Mouse (Mus musculus): ENCODE results near the gene Golga4.

Gene Golga4

DNA sequence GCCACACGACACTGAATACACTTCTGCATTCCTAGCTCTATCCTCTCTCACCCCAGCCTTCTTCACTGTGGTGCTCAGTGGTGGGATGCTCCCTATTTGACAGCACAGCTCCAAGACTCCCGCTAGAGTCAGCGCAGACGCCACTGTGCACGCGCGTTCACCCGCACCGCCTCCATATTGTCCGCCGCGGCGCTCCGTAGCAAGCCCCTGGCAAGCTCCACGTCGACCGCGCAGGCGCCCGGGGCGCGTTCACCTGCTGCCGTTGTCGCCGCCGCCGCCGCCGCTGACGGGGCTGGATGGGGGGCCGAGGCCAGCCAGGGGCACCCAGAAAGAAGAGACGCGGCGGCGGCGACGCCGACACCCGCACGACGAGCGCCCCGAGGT is at the start of gene Golga4:
TSS of gene Golga4 (plus strand) at position 248 of the 384 bp plus-strand sequence.
- DNase-seq (ENCODE audit: low read depth, low spot score): peak; percentile 86

DNA sequence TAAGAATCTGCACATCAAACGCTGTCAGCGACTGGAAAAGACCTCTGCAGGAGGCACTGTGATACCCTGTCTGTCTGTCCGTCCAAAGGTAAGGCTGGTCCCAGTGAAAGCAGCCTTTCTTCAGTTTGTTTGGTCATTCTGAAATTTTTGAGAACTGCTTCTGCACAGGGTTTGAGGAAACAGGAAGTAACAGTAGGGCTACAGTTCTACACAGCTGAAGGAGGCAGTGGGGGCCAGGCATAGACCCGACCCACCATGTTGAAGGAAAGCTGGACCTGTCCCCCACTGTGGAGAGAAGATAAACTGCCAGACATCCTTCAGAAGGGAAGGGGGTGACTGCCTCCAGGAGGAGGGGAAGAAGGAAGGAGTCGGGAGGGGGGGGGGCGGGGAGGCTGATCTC is 49.7 kb upstream of the Golga4 start:
- DNase-seq (ENCODE audit: low read depth, low spot score): peak; percentile 36

DNA sequence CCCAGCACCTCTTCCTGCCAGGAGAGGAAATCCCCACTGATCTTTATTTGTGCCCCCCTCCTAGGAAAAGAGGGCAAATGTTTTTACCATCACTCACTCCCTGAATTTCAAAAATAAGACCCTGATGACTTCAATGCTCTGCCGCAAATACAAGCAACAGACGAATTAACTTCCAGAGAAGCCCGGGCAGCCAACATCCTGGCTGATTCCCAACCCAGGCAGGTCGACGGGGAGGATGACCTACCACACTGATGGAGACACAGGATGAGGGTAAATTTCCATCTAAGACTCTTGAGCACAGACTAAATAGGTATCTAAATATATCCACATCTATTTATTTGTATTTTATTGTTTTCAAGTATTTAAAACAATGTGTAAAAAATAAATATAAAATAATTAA is 48.0 kb upstream of the Golga4 start:
- no peak for DNase-seq (ENCODE audit: low read depth, low spot score)

DNA sequence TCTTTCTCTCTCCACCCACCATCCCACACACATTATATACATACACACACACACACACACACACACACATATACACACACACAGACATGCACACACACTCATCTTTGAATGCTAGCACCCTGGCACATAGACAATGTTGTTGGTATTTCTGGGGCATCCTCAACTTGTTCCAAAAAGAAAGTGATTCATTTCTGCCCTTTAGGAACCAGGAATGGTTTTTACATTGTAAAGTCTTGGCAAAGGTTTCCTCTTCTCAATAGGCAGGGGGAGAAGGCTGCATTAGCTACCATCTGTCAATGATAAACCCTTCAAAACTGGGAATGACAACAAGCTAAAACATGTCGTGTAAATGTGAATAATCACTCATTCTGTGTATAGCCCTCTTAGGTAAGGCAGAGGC is 42.0 kb upstream of the Golga4 start:
- no peak for DNase-seq (ENCODE audit: low read depth, low spot score)

DNA sequence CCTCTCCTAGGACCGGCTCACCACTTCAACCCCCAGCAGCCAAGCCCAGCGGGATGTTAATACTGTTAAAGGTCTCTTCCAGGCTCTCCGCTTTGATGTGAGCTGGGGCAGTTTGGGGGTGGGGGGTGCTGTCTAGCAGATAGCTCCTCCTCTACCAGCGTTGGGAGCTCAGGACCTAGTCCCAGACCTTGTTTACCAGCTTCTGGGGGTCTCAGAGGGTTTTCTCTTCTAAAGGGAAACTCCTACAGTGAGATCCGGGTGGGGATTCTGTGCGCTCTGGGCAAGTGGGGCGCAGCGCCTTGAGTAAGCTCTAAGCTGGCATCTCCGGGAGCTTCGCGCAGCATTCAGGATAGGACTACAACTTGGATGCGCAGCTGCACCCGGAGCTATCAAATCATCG is 37.8 kb upstream of the Golga4 start:
- no peak for DNase-seq (ENCODE audit: low read depth, low spot score)

DNA sequence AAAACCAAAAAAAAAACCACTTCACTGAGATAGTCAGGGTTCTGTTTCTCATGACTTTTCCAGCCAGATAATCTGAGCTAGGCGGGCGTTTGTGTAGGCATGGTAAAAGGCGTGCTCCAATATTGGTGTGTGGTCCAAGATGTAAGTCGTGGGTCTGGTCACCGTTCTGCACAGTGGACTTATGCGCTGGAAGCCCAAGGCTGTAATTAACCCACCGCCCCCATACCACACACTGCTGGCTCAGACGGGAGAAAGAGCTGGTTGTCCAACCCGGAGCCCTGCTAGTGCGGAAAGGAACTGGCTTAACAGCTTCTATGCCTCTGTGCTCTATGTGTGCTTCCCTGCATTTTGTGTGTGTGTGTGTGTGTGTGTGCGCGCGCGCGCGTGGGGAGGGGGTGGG is 36.8 kb upstream of the Golga4 start:
- DNase-seq (ENCODE audit: low read depth, low spot score): no peak

DNA sequence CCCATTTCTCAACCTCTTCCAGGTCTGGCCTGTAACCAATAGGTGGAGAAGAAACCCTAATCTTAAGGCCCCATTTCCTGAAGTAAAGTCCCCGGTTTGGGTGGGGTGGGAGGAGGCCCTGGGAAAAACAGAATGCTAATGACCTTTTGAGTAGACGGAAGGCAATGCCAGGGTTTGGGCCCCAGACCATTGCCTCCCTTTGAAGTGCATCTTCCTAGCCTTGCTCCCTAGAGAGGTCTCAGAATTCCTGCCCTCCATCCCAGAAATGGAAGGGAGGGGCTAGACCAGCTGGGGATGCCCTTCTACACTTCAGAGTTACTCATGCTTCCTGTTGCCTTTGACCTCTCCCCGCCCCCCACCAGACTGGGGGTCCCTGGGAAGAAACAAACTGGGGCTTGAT is 34.8 kb upstream of the Golga4 start:
- DNase-seq (ENCODE audit: low read depth, low spot score): no peak

DNA sequence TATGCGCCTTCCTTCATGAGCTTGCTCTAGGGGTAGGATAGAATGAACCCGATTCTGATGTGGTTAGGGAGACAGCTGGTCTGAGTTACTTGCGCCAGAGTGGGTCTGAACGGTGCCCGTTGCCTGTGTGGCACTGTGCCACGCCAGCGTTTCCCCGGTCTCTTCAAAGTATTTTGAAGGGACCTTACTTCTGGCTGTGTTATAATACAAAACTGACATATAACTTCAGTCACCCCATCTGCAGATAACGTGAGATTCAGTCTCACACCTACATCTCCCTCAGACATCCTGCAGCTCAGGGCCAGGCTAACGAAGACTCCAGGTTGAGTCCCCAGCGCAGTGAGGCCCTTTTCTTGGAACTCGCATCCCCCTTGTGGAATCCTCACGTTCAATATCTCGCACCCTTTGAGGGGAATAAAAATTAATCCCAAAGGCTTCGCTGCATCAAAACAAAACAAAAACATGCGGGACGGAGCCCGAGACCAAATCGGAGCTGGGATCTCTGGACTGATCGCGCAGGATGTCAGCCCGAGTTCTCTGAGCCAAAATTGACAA is 29.8 kb upstream of the Golga4 start:
- DNase-seq (ENCODE audit: low read depth, low spot score): no peak

DNA sequence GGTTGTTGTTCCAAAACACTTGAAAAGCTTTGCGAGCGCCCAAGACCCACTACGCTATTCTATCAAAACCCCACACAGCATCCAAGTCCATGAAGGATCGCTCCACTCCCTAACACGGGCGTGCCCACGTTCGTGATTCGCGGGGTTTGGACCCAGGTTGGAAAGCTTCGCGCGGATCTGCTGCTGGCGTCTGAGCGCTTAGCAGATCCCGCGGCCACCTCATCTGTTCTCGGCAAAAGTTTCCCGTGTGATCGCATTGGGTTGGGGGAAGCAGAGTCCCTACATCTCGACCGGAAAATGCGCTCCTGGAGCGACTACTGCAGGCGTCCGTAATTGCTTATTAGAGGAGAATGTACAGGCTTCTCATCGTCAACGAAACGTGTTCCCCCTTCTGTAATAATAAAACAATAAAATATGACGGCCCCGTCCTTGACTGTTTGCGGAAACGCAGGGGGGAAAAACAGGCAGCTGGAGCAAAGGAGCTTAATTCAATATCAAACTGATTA is 29.2 kb upstream of the Golga4 start:
- DNase-seq (ENCODE audit: low read depth, low spot score): no peak

DNA sequence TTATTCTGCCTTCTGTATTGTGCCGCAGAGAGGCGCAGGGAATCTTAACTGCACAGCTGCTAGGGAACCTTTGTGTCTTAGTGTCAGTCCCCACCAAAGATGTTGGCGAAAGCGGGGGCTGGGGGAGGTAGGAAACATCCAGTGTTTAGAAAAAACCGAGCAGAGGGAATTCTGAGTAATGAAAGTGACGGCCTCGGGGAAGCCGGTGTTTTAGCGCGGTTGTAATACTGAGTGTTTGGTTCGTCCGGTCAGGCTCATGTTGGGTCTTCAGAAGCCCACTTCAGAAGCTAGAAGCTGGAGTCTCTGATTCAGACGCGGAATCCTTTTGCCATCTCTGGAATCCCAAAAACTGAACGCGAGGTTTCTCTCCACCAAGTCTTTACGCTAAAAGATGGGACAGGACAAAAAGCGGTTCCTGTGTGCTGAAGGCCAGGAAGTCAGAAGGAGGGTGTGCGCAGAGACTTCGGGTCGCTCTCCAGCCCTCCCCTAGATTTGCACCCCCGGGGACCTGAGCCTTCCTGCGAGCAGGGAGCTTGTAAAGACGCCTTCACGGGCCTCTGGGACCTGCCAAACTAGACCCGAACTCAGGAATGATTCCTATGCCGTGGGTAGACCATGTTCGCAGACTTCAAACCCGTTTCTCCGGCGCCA is 28.7 kb upstream of the Golga4 start:
- DNase-seq (ENCODE audit: low read depth, low spot score): no peak

DNA sequence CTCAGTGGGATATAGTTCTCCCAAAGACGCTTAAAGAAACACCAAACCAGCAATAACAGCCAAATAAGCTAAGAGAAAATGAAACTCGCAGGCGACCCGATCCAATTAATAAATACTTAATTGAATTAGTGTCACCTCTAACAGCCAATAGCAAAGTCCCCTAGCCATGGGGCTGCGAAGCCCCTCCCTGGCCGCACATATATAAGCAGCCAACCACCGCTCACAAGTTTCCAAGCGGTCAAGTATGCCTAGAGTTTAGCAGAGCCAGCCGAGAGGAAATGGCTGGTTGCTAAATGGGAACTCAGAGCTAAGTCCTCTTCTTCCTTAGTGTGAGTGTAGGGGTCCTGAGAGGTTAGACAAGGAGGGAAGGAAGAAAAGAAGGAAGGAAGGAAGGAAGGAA is 28.1 kb upstream of the Golga4 start, which contains the start of gene Eomes:
TSS of gene Eomes (plus strand) at position 252 of the 400 bp plus-strand sequence.
- no peak for DNase-seq (ENCODE audit: low read depth, low spot score)

DNA sequence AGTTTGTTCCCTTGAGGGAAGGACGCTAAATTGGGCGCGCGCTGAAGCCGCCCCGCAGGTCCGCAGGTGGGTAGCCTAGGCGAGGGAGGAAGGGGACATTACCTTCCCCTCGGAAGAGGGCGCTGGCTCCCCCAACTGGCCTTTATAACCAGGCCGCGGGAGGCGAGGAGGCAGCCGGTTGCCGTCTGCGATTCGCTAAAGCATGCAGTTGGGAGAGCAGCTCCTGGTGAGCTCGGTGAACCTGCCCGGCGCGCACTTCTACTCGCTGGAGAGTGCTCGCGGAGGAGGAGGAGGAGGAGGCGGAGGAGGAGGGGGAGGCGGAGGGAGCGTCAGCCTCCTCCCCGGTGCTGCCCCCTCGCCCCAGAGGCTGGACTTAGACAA is 27.6 kb upstream of the Golga4 start:
- no peak for DNase-seq (ENCODE audit: low read depth, low spot score)

DNA sequence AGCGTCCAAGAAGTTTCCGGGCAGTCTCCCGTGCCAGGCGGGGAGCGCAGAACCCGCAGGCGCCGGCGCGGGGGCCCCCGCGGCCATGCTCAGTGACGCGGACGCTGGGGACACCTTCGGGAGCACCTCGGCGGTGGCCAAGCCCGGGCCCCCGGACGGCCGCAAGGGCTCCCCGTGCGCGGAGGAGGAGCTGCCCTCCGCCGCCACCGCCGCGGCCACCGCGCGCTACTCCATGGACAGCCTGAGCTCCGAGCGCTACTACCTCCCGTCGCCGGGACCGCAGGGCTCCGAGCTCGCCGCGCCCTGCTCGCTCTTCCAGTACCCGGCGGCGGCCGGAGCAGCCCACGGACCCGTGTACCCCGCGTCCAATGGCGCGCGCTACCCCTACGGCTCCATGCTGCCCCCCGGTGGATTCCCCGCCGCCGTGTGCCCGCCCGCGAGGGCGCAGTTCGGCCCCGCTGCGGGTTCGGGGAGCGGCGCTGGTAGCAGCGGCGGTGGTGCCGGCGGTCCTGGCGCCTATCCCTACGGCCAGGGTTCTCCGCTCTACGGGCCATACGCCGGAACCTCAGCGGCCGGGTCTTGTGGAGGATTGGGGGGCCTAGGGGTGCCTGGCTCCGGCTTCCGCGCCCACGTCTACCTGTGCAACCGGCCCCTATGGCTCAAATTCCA is 27.1 kb upstream of the Golga4 start:
- no peak for DNase-seq (ENCODE audit: low read depth, low spot score)

DNA sequence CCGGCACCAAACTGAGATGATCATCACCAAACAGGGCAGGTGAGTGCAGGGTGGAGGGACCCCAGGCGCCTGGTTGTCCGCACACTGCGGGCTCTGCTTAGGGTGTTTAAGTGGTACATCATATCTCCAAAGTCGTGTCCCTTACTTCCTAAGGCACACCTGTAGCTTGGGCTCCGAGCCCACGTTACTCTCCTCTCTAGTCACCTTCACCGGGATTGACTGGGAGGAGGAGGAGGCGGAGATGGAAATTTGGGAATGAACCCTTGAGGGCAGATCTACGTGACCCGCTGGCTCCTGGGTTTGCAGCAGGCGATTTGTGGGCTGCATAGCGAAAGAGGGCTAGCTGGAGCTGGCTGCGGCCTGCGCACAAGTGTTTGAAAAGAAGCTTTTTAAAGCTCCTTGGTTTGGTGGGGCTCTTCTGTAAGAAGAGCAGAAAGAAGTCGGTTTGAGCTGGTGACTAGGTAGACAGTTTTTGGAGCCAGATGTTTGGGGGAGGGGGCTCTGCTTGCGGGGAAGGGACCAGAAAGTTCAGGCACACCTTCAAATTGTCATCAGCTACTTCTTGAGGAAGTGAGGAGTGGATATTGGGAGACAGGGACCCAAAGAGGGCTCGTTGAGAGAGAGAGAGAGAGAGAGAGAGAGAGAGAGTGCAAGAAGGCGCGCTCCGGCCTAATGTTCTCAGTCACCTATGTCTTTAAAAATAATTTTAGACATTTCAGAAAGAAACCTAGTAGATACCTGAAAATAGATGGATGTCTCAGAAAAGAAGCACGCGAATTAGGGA is 26.4 kb upstream of the Golga4 start:
- DNase-seq (ENCODE audit: low read depth, low spot score): no peak

DNA sequence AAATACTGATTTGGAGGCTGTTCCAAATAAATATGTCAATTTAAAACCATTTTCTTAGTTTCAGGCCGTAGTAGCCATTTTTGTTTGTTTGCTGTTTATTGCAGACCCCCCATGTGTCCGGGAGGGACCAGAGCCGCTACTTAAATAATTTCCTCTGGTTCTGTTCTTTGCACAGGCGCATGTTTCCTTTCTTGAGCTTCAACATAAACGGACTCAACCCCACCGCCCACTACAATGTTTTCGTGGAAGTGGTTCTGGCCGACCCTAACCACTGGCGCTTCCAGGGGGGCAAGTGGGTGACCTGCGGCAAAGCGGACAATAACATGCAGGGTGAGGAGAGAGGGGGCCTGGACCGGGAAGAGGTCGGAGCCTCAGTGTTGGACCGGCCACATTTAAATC is 25.8 kb upstream of the Golga4 start:
- DNase-seq (ENCODE audit: low read depth, low spot score): no peak

DNA sequence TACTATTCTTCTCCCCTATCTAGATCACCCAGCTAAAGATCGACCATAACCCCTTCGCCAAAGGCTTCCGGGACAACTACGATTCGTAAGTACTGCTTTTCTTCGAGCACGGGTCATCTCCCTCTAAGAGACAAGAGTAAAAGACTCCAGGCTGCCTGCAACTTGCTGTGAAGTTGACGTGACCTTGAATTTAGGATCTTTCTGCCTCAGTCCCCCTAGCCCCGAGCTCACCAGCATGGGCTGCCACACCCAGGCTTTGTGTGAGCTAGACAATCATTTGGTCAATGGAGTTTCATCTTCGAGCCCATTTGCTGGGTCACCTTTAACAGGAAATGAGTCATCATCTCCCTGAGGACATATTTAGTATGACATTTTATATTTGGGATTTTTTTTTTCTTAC is 23.9 kb upstream of the Golga4 start:
- no peak for DNase-seq (ENCODE audit: low read depth, low spot score)

DNA sequence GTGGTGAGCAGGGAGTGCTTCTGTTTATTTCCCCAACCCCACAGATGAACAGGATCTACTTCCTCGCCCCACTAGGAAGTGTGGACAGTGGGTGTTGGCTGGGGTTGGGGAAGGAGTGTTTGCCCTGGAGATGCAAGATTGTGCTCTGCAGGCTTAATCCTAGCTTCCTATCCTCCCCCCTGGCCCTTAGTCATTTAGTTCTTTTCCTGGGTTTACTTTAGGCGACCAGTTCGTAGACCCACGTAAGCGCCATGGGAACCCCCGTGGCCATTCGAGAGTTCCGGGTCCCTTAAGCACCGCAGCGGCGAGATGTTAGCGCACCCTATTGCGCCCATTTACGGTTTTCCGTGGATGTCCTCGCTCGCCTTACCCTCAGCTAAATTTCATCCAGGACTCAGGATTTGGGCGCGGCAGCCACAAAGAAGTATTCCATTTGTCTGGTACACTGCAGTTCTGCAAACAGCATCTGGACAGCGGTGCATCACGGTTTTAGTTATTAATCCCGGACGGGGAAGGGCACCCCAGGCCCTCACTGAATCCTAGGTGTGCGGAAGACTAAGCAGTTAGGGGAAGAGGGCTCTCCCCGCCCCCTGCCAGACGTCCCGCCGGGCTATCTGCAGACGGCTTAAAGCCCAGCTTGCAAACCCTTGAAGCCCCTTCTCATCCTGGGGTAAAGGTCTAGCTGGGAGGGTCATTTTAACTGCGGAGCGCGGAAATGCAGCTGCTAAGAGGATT is 19.5 kb upstream of the Golga4 start:
- no peak for DNase-seq (ENCODE audit: low read depth, low spot score)

DNA sequence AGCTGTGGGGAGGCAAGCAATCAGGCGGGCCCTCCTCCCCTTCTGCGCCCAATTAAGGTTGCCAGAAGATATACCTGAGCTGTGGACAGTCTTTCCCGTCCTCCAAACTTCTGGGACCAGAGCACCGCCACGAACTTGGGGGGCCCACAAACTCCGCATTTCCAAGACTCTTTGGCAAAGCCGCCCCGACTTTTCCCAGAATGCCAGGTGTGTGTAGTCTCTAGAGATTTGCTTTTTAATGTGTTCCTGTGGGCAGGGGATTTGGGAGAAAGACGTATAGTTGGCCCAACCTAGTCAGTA is 19.0 kb upstream of the Golga4 start:
- no peak for DNase-seq (ENCODE audit: low read depth, low spot score)

DNA sequence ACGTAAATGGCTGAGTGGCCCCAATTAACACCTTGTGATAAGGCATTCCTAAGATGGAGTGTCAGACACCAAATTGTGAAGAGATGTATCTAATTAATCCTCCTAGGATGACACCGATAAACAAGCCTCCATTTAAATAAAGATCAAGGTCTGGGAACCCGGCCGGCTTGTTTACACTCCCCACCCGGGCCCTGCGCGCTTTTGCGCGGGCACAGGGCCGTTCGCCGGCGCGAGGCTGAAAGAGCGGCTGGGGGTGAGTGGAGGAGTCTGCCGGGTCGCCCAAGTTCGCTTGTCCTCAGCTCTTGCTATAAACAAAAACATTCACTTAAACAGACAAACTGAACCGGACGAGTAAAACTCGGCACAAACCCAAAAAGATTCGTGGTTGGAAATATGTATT is 18.4 kb upstream of the Golga4 start:
- DNase-seq (ENCODE audit: low read depth, low spot score): no peak

DNA sequence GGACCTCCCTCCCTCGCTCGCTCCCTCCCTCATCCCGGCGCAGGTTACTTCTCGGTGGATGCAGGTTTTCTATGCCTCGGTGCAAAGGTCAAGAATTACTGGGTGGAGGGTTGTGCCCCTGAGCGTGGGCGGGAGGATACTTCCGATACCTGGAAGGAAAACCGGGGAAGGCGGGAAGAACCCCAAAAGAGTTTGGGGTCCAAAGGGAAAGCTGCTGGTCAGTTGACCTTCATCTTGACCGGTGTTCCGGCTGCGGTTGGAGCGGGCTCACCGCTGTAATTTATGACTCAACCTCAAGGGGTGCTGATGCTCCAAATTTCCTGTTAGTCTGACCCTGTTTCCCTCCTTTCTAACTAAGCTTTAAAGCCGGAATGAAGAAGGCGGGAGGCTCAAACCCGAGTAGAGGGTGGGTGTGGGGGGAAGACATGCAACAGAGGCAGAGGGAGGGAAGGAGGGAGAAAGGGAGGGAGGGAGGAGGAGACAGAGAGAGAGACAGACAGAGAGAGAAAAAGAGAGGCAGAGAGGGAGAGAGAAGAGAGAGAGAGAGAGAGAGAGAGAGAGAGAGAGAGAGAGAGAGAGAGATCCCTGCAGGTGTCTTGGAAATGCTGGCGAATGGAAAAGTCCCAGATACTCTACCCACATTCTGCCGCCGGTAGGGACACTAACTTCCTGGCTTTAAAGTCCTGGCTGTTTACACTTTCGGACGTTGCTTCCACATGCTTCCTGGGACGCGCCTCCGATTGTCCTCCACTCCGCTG is 17.8 kb upstream of the Golga4 start:
- peak; percentile 45 for DNase-seq (ENCODE audit: low read depth, low spot score)

DNA sequence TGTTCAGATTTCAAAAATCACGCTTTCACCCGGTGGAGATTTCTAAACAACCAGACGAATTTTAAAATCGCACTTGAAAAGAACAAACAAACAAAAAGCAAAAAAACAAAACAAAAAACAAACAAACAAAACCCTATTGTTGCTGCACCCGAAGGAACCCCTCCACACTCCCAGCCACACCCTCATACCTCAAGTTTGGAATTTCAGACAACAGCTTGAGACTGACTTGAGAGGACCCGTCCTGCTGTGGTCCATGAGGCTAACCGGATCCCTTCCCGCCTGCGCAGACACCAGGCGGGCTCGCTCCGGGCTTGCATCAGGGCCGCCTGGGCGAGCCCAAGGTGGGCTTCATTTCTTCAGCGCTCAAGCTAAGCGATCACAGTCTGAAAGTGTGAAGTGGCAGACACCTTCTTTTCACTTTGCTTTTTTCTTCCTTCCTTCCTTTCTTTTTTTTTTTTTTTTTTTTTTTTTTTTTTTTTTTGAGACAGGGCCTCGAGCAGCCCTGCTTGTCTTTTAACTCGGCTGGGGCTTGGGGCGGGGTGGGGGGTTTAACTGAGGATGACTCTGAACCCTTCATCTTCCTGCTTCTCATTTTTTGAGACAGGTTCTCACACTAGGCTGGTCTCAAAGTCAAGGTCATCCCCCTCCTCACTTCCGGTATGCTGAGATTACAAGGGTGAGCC is 17.0 kb upstream of the Golga4 start:
- DNase-seq (ENCODE audit: low read depth, low spot score): no peak
